Mouse (Mus musculus) hindbrain, embryonic 16.5 days (tissue): ENCODE data around the gene Ctc1. TPM values are rescaled to one million over a fixed set of nuclear protein-coding genes. Genes with fewer than 3 reads are reported as not detected.
"Not testable (repeated sequence)": the region's sequence is repeated elsewhere in the genome, so short reads cannot be mapped to it uniquely, and the experiment has no call there.

Experiments used
- ATAC-seq: fragments of 200-750 bp; cut with Nextera tagmentation; 2 replicates; pipeline ENCODE4 v1.8.0; 2017; ENCODE audit warnings: moderate TSS enrichment, moderate library complexity
- H3K27ac ChIP-seq: fragments of 300-500 bp; sonication (generic); 2 replicates; pipeline ENCODE4 v1.5.1; 2014; ENCODE audit warnings: low read depth, mild to moderate bottlenecking, control low read depth, low read length, moderate library complexity
- H3K27me3 ChIP-seq: fragments of 300-500 bp; sonication (generic); replicated peaks from 2 replicates; pipeline ENCODE4 v1.6.1; 2014; ENCODE audit warnings: low read length; ENCODE audit not compliant: control insufficient read depth, insufficient read depth
- H3K36me3 ChIP-seq: fragments of 300-500 bp; sonication (generic); 2 replicates; pipeline ENCODE4 v1.6.1; 2014; ENCODE audit warnings: mild to moderate bottlenecking, low read length, moderate library complexity, mixed read lengths; ENCODE audit not compliant: control insufficient read depth, insufficient read depth
- H3K4me1 ChIP-seq: fragments of 300-500 bp; sonication (generic); 2 replicates; pipeline ENCODE4 v1.6.1; 2014; ENCODE audit warnings: low read depth, low read length; ENCODE audit not compliant: control insufficient read depth, insufficient read depth
- H3K4me2 ChIP-seq: fragments of 300-500 bp; sonication (generic); 2 replicates; pipeline ENCODE4 v1.6.1; 2014; ENCODE audit warnings: mild to moderate bottlenecking, low read length, control low read depth, moderate library complexity
- H3K4me3 ChIP-seq: fragments of 300-500 bp; sonication (generic); 2 replicates; pipeline ENCODE4 v1.5.1; 2014; ENCODE audit warnings: mild to moderate bottlenecking, low read length, control low read depth, moderate library complexity
- H3K9ac ChIP-seq: fragments of 300-500 bp; sonication (generic); 2 replicates; pipeline ENCODE4 v1.6.1; 2014; ENCODE audit warnings: low read depth, mild to moderate bottlenecking, control low read depth, low read length, moderate library complexity
- H3K9me3 ChIP-seq: fragments of 300-500 bp; sonication (generic); 2 replicates; pipeline ENCODE4 v1.6.1; 2014; ENCODE audit warnings: mild to moderate bottlenecking, low read length, moderate library complexity; ENCODE audit not compliant: control insufficient read depth
- WGBS: fragments of 180-500 bp; shearing (Covaris S2); extraction: QIAGEN DNeasy Blood & Tissue Kit; methylation state at CpG from one replicate; pipeline ENCODE4 v1.1.7; 2014; 5-methylcytosine and 5-hydroxymethylcytosine counted together
- polyA plus RNA-seq: library from polyadenylated mRNA; unstranded; fragments of >200 nt; fragmentation: Nextera tagmentation; extraction: Ambion mirVana; gene quantifications from 2 replicates; pipeline ENCODE4 v1.2.1, GENCODE M21; 2015

Gene Ctc1
- polyA plus RNA-seq, result 62.9 and 66.0 TPM in 2 replicates

DNA sequence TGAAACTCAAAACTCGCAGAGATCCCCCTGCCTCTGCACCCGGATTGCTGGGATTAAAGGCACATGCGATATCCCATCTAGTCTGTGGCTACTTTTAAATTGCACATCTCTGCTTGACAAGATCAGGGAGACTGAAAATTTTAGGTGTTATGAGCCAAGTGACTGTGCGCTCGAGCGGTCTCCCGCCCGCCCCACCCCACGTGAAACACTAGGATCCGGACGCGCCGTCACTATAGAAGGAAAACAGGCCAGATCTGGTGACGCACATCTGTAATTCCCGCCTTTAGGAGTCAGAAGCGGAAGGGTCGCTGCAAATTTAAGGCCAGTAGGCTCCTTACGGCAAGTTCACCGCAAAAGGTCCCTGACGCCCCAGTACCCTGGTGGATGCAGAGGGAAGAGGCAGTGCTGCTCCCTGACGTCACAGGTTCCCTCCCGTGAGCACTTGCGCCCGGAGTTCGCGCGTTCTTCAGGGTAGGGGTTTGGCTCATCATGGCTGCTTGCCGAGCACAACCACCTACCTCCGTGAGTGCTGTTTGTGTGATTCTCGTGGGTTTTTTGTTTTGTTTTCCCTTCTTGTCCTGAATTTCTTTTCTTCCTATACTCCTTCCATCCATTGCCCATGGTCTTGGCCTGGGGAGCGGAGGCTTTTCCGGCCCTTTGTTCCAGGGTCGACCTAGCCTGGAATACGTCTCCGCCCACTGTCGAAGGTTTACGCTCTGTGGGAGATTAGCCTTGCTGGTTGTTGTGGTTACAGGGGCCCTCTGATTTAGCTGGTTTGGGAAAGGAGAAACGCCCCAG is at the start of gene Ctc1:
Ctc1 (plus strand) TSS at position 268 of the 798 bp plus-strand sequence.
- peak within 1 kb of the TSS; percentile 85 for H3K4me2 ChIP-seq
- peak within 1 kb of the TSS; percentile 65 for H3K4me3 ChIP-seq
- H3K27ac ChIP-seq, result peak within 1 kb of the TSS; percentile 87
- no peaks in the 10 kb centered on the region for H3K9me3 ChIP-seq
- H3K36me3 ChIP-seq, result 0 out of 2 replicates have a peak, but pooled peaks cover under 1% of the 10 kb centered on the region
- no peaks in the 10 kb centered on the region for H3K27me3 ChIP-seq
- 3% methylated on average over 38 of the region's 38 CpGs for WGBS
- peak; percentile 95 for ATAC-seq
- H3K4me1 ChIP-seq, result peaks cover 13% of the 10 kb centered on the region
- H3K9ac ChIP-seq, result peak within 1 kb of the TSS; percentile 83

- Histone ChIP-seq H3K9ac (no peak overlapping the region), H3K27ac (no peak overlapping the region), H3K4me3 (no peak overlapping the region), H3K27me3 (no peaks in the 10 kb centered on the region), H3K4me1 (peaks cover 12% of the 10 kb centered on the region), H3K36me3 (no peaks in the 10 kb centered on the region), H3K4me2 (peak overlapping the region; percentile 95; the same call in 1 of the 2 replicates), H3K9me3 (no peaks in the 10 kb centered on the region)
- WGBS, result 61% methylated on average over 1 of the region's 1 CpGs
- ATAC-seq, result no peak
These were observed 49.2 kb upstream of the Ctc1 start for GRCm38 (mm10) chr11:68966554-68966953.

DNA sequence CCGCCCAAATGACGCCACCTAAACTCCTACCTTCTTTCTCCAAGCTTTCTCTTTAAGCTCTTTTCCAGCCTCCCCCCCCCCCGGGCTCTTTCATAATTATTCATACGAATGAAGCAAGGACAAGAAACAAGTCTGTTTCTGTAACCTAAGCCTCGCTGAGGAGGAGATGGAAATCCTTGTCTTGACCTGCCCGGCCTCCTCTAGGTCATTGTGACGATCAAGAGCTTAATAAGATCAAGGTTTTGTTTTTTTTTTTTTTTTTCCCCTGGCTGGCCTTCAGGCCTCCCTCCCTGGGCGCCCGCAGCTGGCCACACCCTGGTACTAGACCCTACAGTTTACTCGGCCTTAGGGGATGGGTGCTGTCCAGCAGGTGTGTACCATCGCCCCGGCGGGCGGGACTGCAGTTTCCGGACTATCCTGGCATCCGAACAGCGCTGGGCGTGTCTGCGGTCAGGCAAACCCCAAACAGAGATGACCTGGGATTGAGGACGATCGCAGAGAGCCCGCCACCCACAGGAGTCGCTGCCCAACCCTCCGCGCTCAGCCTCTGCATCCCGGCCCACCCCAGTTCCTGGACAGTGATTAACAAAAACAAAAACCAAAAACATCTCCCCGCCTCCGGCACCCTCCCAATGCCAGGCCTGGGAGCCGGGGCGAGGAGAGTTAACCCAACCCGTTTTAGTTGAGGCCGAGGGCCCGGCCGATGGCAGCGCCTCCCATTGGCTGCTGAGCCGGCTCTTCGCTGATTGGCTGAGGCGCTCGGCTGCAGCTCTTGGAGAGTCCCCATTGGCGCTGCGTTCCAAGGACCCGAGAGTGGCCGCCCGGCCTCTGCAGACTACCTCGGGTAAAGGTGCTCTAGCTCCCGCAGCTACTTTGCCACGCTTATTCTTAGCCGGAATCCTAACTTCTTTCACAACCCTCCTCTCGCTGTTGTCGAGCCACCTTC is 48.1 kb upstream of the Ctc1 start, which contains the start of gene Slc25a35:
Slc25a35 (plus strand) TSS at position 795 of the 946 bp plus-strand sequence.
- H3K9me3 ChIP-seq, result no peaks in the 10 kb centered on the region
- H3K36me3 ChIP-seq, result no peaks in the 10 kb centered on the region
- peaks cover 12% of the 10 kb centered on the region for H3K4me1 ChIP-seq
- peak within 1 kb of the TSS; percentile 77 for H3K27ac ChIP-seq
- no peaks in the 10 kb centered on the region for H3K27me3 ChIP-seq
- ATAC-seq, result peak; percentile 97
- peak within 1 kb of the TSS; percentile 79 for H3K9ac ChIP-seq
- under 1% methylated on average over 50 of the region's 50 CpGs for WGBS
- H3K4me3 ChIP-seq, result peak within 1 kb of the TSS; percentile 68
- H3K4me2 ChIP-seq, result peak within 1 kb of the TSS; percentile 95

- WGBS, result 83% methylated on average over 11 of the region's 11 CpGs
- peaks cover 16% of the 10 kb centered on the region for H3K4me1 ChIP-seq
- H3K4me2 ChIP-seq, result peak overlapping the region; percentile 95; the same call in 1 of the 2 replicates
- H3K9me3 ChIP-seq, result no peaks in the 10 kb centered on the region
- H3K9ac ChIP-seq, result no peak overlapping the region
- H3K4me3 ChIP-seq, result no peak overlapping the region
- no peaks in the 10 kb centered on the region for H3K36me3 ChIP-seq
- no peak overlapping the region for H3K27ac ChIP-seq
- H3K27me3 ChIP-seq, result no peaks in the 10 kb centered on the region
- no peak for ATAC-seq
These were observed 47.0 kb upstream of the Ctc1 start for GRCm38 (mm10) chr11:68968752-68969151.

GRCm38 (mm10) chr11:68970232-68970631 is 45.5 kb upstream of the Ctc1 start:
- no peaks in the 10 kb centered on the region for H3K9me3 ChIP-seq
- no peak overlapping the region for H3K27ac ChIP-seq
- no peaks in the 10 kb centered on the region for H3K27me3 ChIP-seq
- H3K4me2 ChIP-seq, result no peak overlapping the region
- H3K9ac ChIP-seq, result no peak overlapping the region
- no peak overlapping the region for H3K4me3 ChIP-seq
- WGBS, result 81% methylated on average over 4 of the region's 4 CpGs
- no peak for ATAC-seq
- peaks cover 18% of the 10 kb centered on the region for H3K4me1 ChIP-seq
- no peaks in the 10 kb centered on the region for H3K36me3 ChIP-seq

DNA sequence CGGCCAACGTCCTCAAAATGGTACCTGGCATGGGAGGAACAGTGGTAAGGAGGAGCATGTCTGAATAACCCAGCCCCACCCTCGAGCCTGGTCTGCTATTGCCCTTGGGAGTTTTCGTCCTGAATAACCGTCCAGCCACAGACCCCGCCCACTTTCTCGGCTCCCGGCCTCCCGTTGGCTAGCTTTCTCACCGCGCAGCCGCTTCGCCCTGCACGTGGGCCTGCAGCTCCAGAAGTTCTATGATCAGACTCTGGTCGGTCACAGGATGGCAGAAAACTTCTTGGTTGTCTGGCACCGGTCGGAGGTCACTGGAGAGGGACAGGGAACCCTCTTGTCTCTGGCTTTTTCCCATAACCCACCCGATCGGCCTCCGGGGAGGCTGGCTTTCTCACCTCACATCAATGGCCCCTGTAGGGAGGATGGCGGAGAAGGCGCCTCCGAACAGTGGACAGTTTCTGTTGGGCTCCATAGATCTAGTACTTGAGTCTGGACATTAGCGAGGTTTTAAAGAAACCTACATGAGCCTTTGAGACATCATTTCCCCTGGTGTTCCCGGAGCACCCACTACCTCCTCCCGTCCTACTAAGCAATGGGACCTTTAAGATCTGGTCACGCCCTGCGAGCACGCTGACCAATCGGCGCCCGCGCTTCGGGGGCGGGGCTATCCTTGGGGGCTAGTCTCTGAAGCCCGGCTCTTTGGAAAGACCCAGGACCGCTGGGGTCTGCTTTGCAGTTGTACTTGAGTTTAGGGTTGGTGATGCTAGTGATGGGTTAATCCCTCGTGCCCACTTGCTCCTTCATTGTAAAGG is 42.3 kb upstream of the Ctc1 start:
- H3K27ac ChIP-seq, H3K9me3 ChIP-seq, H3K27me3 ChIP-seq, H3K4me1 ChIP-seq, H3K36me3 ChIP-seq: not testable (repeated sequence)
- H3K9ac ChIP-seq, result peak overlapping the region; percentile 57
- WGBS, result under 1% methylated on average over 37 of the region's 38 CpGs
- H3K4me3 ChIP-seq, result peak overlapping the region; percentile 46
- peak overlapping the region; percentile 73 for H3K4me2 ChIP-seq
- peak; percentile 90 for ATAC-seq

DNA sequence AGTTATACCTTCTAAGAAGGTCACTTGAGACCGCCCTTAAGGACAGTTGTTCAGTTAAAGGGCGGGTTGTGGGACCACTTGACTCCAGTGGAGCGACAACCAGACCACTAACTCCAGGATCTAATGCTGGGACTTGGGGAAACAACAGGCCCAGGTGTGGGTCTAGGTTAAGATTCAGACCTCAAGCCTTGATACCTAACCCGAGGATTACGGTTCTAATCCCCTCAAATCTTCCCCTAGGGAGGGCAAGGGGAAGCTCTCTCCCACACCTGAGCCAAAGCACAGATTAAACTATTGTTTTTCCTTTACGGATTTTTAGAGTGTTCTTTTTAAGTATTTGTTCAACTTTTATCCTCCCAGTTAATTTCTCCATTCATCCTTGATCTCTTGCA is 41.7 kb upstream of the Ctc1 start:
- H3K9ac ChIP-seq, result peak overlapping the region; percentile 54
- peak overlapping the region; percentile 46 for H3K4me3 ChIP-seq
- ATAC-seq, result no peak
- H3K9me3 ChIP-seq, result no peaks in the 10 kb centered on the region
- peak overlapping the region; percentile 73 for H3K4me2 ChIP-seq
- H3K27me3 ChIP-seq, result no peaks in the 10 kb centered on the region
- no peak overlapping the region for H3K27ac ChIP-seq
- H3K36me3 ChIP-seq, result no peaks in the 10 kb centered on the region
- peaks cover 6% of the 10 kb centered on the region; the same call in 1 of the 2 replicates for H3K4me1 ChIP-seq
- WGBS, result 31% methylated on average over 6 of the region's 6 CpGs

DNA sequence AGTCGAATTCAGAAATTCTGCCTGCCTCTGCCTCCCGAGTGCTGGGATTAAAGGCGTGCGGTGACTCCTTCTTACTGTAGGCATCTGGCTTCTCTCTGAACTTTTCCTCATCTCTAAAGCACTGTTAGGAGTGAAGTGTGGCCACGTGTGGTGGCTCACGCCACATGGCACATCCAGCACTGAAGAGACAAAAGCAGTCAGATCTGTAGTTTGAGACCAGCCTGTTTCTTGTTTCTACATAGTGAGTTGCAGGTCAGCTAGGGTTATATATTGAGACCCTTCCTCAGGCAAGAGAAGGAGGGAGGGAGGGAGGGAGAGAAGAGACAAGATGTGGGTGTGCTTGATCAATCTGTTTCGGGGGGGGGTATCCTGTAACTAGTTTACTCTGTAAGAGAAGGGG is 40.6 kb upstream of the Ctc1 start, which contains the start of gene Rangrf:
Rangrf (minus strand) TSS at position 101 of the 400 bp plus-strand sequence.
- H3K27ac ChIP-seq, result no peak within 1 kb of the TSS
- H3K4me1 ChIP-seq, result peaks cover 6% of the 10 kb centered on the region; the same call in 1 of the 2 replicates
- H3K36me3 ChIP-seq, result no peaks in the 10 kb centered on the region
- ATAC-seq, result no peak
- H3K9me3 ChIP-seq, result no peaks in the 10 kb centered on the region
- H3K4me3 ChIP-seq, result peak within 1 kb of the TSS; percentile 46
- no peaks in the 10 kb centered on the region for H3K27me3 ChIP-seq
- 81% methylated on average over 7 of the region's 7 CpGs for WGBS
- H3K4me2 ChIP-seq, result peak within 1 kb of the TSS; percentile 73
- peak within 1 kb of the TSS; percentile 54; the same call in 1 of the 2 replicates for H3K9ac ChIP-seq
